Mouse (Mus musculus): Measurements from ENCODE around the gene Cass4. TPM values are rescaled to one million over a fixed set of nuclear protein-coding genes. Genes with fewer than 3 reads are reported as not detected.

Cass4 gene
- total and polyA plus RNA-seq, 3 experiments, result 2.9 to 5.3 (median 3.8) TPM

DNA sequence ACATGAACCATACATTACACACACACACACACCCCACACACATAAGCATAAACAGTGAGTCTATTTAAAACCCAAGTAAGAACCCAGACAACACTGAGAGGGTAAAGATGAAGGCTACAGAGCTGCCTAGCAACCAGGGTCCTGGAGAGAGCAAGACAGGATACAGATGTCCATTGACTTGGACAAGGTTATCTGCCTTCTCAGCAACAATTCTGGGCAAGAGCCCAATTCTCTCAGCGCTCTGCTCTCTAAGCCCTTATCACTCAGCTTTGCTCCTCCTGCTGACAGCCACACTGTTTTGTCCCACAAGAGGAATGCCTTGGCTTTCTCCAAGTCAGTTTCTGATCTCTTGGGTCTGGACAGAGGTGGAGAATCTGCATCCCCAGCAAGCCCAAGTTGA lies 37.0 kb downstream of the Cass4 start:
- Histone ChIP-seq H3K79me2 (replicated peaks; ENCODE audit: control insufficient read depth, extremely low read depth, insufficient read depth, poor library complexity, severe bottlenecking) (no peaks in the 10 kb centered on the region), H3K36me3 (replicated peaks in 1 of 2; ENCODE audit: control insufficient read depth in 1 of 2, insufficient read depth in 1 of 2, low read length in 1 of 2) (peaks cover 49 to 67% of the 10 kb centered on the region in 2 experiments), H3K4me3 (replicated peaks in 1 of 3; ENCODE audit: low read depth in 2 of 3, low read length in 2 of 3, poor library complexity in 1 of 3) (no peak overlapping the region), H3K9me3 (replicated peaks; ENCODE audit: low read length) (no peaks in the 10 kb centered on the region), H3K4me2 (ENCODE audit: insufficient read depth, low read depth, poor library complexity, severe bottlenecking) (no peak overlapping the region), H3K27ac (ENCODE audit: insufficient read depth, low read depth) (no peak overlapping the region), H3K4me1 (ENCODE audit: control insufficient read depth in 1 of 2, insufficient read depth in 2 of 2) (peaks cover 19 to 33% of the 10 kb centered on the region in 2 experiments), H3K27me3 (replicated peaks) (no peaks in the 10 kb centered on the region), H3K9ac (ENCODE audit: insufficient read depth, low read depth) (no peak overlapping the region)
- DNase-seq (ENCODE audit: extremely low read depth), result no peak
- TF ChIP-seq CHD1 (IDR thresholded peaks at IDR 0.05; ENCODE audit: low read depth, low read length) (no peak), KAT2A (IDR thresholded peaks at IDR 0.05; ENCODE audit: insufficient replicate concordance, low read length) (no peak), NELFE (IDR thresholded peaks at IDR 0.05; ENCODE audit: low read depth, low read length) (no peak), JUND (conservative IDR thresholded peaks at IDR 0.05; ENCODE audit: low read depth, low read length) (no peak), MEF2A (IDR thresholded peaks at IDR 0.05; ENCODE audit: borderline replicate concordance, low read depth, low read length) (no peak), MXI1 (IDR thresholded peaks at IDR 0.05; ENCODE audit: low read depth, low read length) (no peak), SMC3 (IDR thresholded peaks at IDR 0.05; ENCODE audit: low read depth, low read length) (no peak), MAZ (IDR thresholded peaks at IDR 0.05; ENCODE audit: low read depth, low read length) (no peak), PAX5 (IDR thresholded peaks at IDR 0.05; ENCODE audit: low read length) (no peak), USF1 (IDR thresholded peaks at IDR 0.05; ENCODE audit: low read depth, low read length) (no peak), HCFC1 (IDR thresholded peaks at IDR 0.05; ENCODE audit: low read depth, low read length) (no peak), NRF1 (IDR thresholded peaks at IDR 0.05; ENCODE audit: low read depth, low read length) (no peak), POLR2AphosphoS2 (IDR thresholded peaks at IDR 0.05; ENCODE audit: low read depth, low read length) (no peak)
- in situ Hi-C loops (cut with MboI; ENCODE audit: low pct_ligation_motif_present, low pct_unique_long_range_greater_than_20kb, low sequenced_read_pairs) (no loop called here), dilution Hi-C loops (cut with MboI; ENCODE audit: extremely low pct_ligation_motif_present, extremely low pct_unique_long_range_greater_than_20kb, low sequenced_read_pairs) (no loop called here)

DNA sequence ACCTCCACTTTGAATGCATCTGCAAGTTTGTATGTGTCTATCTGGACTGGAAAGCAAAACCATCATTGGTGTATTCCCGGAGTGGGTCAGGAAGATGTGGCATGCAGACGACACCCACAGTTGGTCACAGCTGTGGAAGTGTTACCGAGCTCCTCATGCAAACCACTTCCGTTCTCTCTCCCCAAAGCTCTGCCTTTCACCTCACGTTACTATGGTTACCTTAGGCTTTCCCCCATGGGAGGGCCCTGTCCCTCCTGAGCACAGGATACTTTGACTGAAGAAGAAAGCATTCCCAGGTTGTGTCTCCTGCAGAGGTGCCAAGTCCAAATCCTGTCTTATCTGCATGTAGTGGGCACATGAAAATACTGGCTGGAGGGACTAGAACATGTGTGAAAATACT lies 40.2 kb downstream of the Cass4 start:
- Histone ChIP-seq H3K4me2 (ENCODE audit: insufficient read depth, low read depth, poor library complexity, severe bottlenecking) (peak overlapping the region; percentile 31), H3K4me1 (ENCODE audit: control insufficient read depth in 1 of 2, insufficient read depth in 2 of 2) (peaks cover 21 to 51% of the 10 kb centered on the region in 2 experiments), H3K27me3 (replicated peaks) (no peaks in the 10 kb centered on the region), H3K4me3 (replicated peaks in 1 of 3; ENCODE audit: low read depth in 2 of 3, low read length in 2 of 3, poor library complexity in 1 of 3) (no peak overlapping the region), H3K9ac (ENCODE audit: insufficient read depth, low read depth) (no peak overlapping the region), H3K27ac (ENCODE audit: insufficient read depth, low read depth) (0 out of 2 replicates have a peak overlapping the region, but pooled peaks have one; percentile 14), H3K79me2 (replicated peaks; ENCODE audit: control insufficient read depth, extremely low read depth, insufficient read depth, poor library complexity, severe bottlenecking) (no peaks in the 10 kb centered on the region), H3K36me3 (replicated peaks in 1 of 2; ENCODE audit: control insufficient read depth in 1 of 2, insufficient read depth in 1 of 2, low read length in 1 of 2) (peaks cover 26 to 36% of the 10 kb centered on the region in 2 experiments), H3K9me3 (replicated peaks; ENCODE audit: low read length) (no peaks in the 10 kb centered on the region)
- in situ Hi-C loops (cut with MboI; ENCODE audit: low pct_ligation_motif_present, low pct_unique_long_range_greater_than_20kb, low sequenced_read_pairs) (no loop called here), dilution Hi-C loops (cut with MboI; ENCODE audit: extremely low pct_ligation_motif_present, extremely low pct_unique_long_range_greater_than_20kb, low sequenced_read_pairs) (no loop called here)
- TF ChIP-seq SIN3A (IDR thresholded peaks at IDR 0.05; ENCODE audit: low read length), result peak; percentile 36; the same call in 1 of the 2 replicates
- TF ChIP-seq NELFE (IDR thresholded peaks at IDR 0.05; ENCODE audit: low read depth, low read length), result no peak
- TF ChIP-seq MEF2A (IDR thresholded peaks at IDR 0.05; ENCODE audit: borderline replicate concordance, low read depth, low read length), result no peak
- TF ChIP-seq KAT2A (IDR thresholded peaks at IDR 0.05; ENCODE audit: insufficient replicate concordance, low read length), result no peak
- TF ChIP-seq ZKSCAN1 (IDR thresholded peaks at IDR 0.05; ENCODE audit: borderline replicate concordance, low read depth, low read length), result no peak
- no peak for TF ChIP-seq ZNF384 (IDR thresholded peaks at IDR 0.05; ENCODE audit: low read depth, low read length)
- no peak for TF ChIP-seq TBP (conservative IDR thresholded peaks at IDR 0.05; ENCODE audit: low read depth, low read length)
- TF ChIP-seq BHLHE40 (IDR thresholded peaks at IDR 0.05; ENCODE audit: low read depth, low read length), result peak; percentile 39; the same call in 1 of the 2 replicates
- TF ChIP-seq TCF12 (IDR thresholded peaks at IDR 0.05; ENCODE audit: low read depth, low read length), result peak; percentile 66; the same call in 1 of the 2 replicates
- no peak for TF ChIP-seq E2F4 (IDR thresholded peaks at IDR 0.05; ENCODE audit: insufficient replicate concordance, low read depth, low read length)
- no peak for TF ChIP-seq POLR2A (IDR thresholded peaks at IDR 0.05; ENCODE audit: low read depth, low read length)
- TF ChIP-seq ETS1 (conservative IDR thresholded peaks at IDR 0.05; ENCODE audit: low read depth, low read length), result peak; percentile 71
- TF ChIP-seq MAX (IDR thresholded peaks at IDR 0.05; ENCODE audit: low read length), result peak; percentile 29; the same call in 1 of the 2 replicates
- TF ChIP-seq EP300 (IDR thresholded peaks at IDR 0.05; ENCODE audit: low read length), result peak; percentile 42; the same call in 1 of the 2 replicates
- peak; percentile 87 for DNase-seq (ENCODE audit: extremely low read depth)

Measured in CH12.LX (cell line).